Mouse (Mus musculus) ES-E14 (cell line): Measurements from ENCODE around the gene Rnf141. TPM values are rescaled to one million over a fixed set of nuclear protein-coding genes. Genes with fewer than 3 reads are reported as not detected.
A peak's percentile ranks its signal among the peaks of the same experiment; 100 is the strongest.

ENCODE experiments used
- DNase-seq: peaks from one replicate; pipeline ENCODE4 v3.0.0-alpha.2; 2013; ENCODE audit warnings: low read depth, low spot score
- H3K27ac ChIP-seq: 2 replicates; pipeline ENCODE4 v1.5.1; 2012; ENCODE audit warnings: low read depth, mild to moderate bottlenecking, low read length, moderate library complexity, mixed read lengths; ENCODE audit not compliant: poor library complexity, insufficient read depth, severe bottlenecking
- H3K36me3 ChIP-seq: 2 replicates; pipeline ENCODE4 v1.6.1; 2012; ENCODE audit warnings: mild to moderate bottlenecking, low read length, moderate library complexity, mixed read lengths; ENCODE audit not compliant: control insufficient read depth, poor library complexity, insufficient read depth, severe bottlenecking
- H3K4me1 ChIP-seq, 2 experiments: fragments of 150-350 bp in 1 of 2; sonication (generic) in 1 of 2; 2 replicates each; pipeline ENCODE4 v1.6.1; 2012; ENCODE audit warnings: low read length in 2 of 2, mild to moderate bottlenecking in 1 of 2, mixed read lengths in 1 of 2; ENCODE audit not compliant: control insufficient read depth in 2 of 2, insufficient read depth in 2 of 2, poor library complexity in 1 of 2
- H3K4me3 ChIP-seq, 2 experiments: fragments of 150-350 bp in 1 of 2; sonication (generic) in 1 of 2; 2 replicates each; pipeline ENCODE4 v1.5.1; 2012; ENCODE audit warnings: low read length in 2 of 2, low read depth in 1 of 2, mild to moderate bottlenecking in 1 of 2, mixed read lengths in 1 of 2; ENCODE audit not compliant: insufficient read depth in 1 of 2, poor library complexity in 1 of 2, severe bottlenecking in 1 of 2
- H3K9ac ChIP-seq: 2 replicates; pipeline ENCODE4 v1.6.1; 2012; ENCODE audit warnings: low read depth, mild to moderate bottlenecking, low read length, mixed read lengths; ENCODE audit not compliant: poor library complexity, insufficient read depth, severe bottlenecking
- H3K9me3 ChIP-seq: fragments of 150-350 bp; sonication (generic); 2 replicates; pipeline ENCODE4 v1.6.1; 2012; ENCODE audit warnings: low read depth, mild to moderate bottlenecking, low read length; ENCODE audit not compliant: control insufficient read depth, insufficient read depth
- CHD2 ChIP-seq: IDR thresholded peaks from 2 replicates; pipeline ENCODE4 v1.6.1; 2014; ENCODE audit warnings: mild to moderate bottlenecking, low read depth, low read length, inconsistent platforms
- HCFC1 ChIP-seq: IDR thresholded peaks from 2 replicates; pipeline ENCODE4 v1.6.1; 2012; ENCODE audit warnings: low read length, inconsistent platforms, borderline replicate concordance; ENCODE audit not compliant: insufficient read depth
- MAFK ChIP-seq: IDR thresholded peaks from 2 replicates; pipeline ENCODE4 v1.6.1; 2014; ENCODE audit warnings: mild to moderate bottlenecking, low read depth, low read length, inconsistent platforms; ENCODE audit not compliant: insufficient read depth
- ZC3H11A ChIP-seq: IDR thresholded peaks from 2 replicates; pipeline ENCODE4 v1.6.1; 2012; ENCODE audit warnings: low read depth, mild to moderate bottlenecking, inconsistent platforms, low read length, borderline replicate concordance
- ZNF384 ChIP-seq: IDR thresholded peaks from 2 replicates; pipeline ENCODE4 v1.6.1; 2012; ENCODE audit warnings: low read depth, low read length, inconsistent platforms
- in situ Hi-C, 2 experiments: fragments of 600-800 bp; cut with MboI; formaldehyde crosslinking; loops; one replicate each; pipeline ENCODE4 v1.15.1; 2025; ENCODE audit warnings: low sequenced_read_pairs in 2 of 2, inconsistent platforms in 1 of 2; ENCODE audit not compliant: unreplicated experiment in 2 of 2
- total RNA-seq: library from RNA; depleted of rRNA; stranded (reverse); fragments of 300-350 nt; gene quantifications from 2 replicates; pipeline ENCODE4 v1.2.3, GENCODE M21; 2012

Rnf141 gene
- total RNA-seq, 1 experiment, result 25.0 TPM

GRCm38 (mm10) chr7:110821653-110822052 lies 22.6 kb downstream of the Rnf141 start:
- Histone ChIP-seq H3K4me1 (no peaks in the 10 kb centered on the region), H3K9ac (no peak overlapping the region), H3K4me3 (no peak overlapping the region), H3K27ac (no peak overlapping the region), H3K9me3 (no peaks in the 10 kb centered on the region), H3K36me3 (peaks cover 17% of the 10 kb centered on the region)
- TF ChIP-seq ZC3H11A, result no peak
- no peak for TF ChIP-seq CHD2
- TF ChIP-seq ZNF384, result no peak
- no peak for TF ChIP-seq MAFK
- TF ChIP-seq HCFC1, result no peak
- DNase-seq, result no peak
- in situ Hi-C loops, result no loop called here

- Histone ChIP-seq H3K4me1 (no peaks in the 10 kb centered on the region), H3K9me3 (no peaks in the 10 kb centered on the region), H3K9ac (no peak overlapping the region), H3K4me3 (no peak overlapping the region), H3K27ac (no peak overlapping the region), H3K36me3 (peaks cover 17% of the 10 kb centered on the region)
- no peak for TF ChIP-seq CHD2
- no peak for TF ChIP-seq HCFC1
- no peak for TF ChIP-seq MAFK
- no peak for TF ChIP-seq ZC3H11A
- TF ChIP-seq ZNF384, result no peak
- no peak for DNase-seq
- in situ Hi-C loops, result no loop called here
These were observed 23.2 kb downstream of the Rnf141 start for GRCm38 (mm10) chr7:110821068-110821467.

DNA sequence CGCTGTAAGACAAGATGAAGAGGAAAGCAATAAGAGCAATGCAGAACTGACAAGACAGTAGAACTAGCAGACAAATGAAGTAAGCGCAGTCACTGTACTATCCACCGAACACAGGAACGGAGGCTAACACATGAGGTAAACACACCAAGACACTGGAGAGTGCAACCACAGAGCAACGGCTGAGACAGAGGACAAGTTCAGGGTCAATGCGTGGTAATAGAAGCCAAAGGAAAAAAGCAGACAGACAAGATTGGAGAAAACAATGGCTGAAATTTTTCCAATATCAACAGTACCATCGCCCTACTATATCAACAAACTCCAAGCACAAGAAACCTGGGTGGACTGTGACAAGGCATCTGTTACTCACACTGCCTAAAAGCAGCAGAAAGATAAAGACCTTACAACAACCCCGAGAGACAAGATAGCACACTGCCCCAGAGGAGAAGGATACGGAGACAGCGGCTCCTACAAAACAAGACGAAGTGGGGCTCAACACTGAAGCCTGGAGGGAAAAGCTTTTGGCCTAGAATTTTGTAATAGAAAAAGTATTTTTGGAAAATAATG lies 25.4 kb downstream of the Rnf141 start:
- Histone ChIP-seq H3K4me3 (no peak overlapping the region), H3K36me3 (peaks cover 12% of the 10 kb centered on the region), H3K9ac (no peak overlapping the region), H3K27ac (no peak overlapping the region), H3K9me3 (no peaks in the 10 kb centered on the region), H3K4me1 (no peaks in the 10 kb centered on the region)
- no peak for DNase-seq
- in situ Hi-C loops, result loop anchor here in 1 of 2 experiments (10.0 kb wide), 1 partner anchor 196 kb away; no protein-coding TSS in a partner anchor
- TF ChIP-seq MAFK, result no peak
- TF ChIP-seq ZNF384, result no peak
- TF ChIP-seq ZC3H11A, result no peak
- no peak for TF ChIP-seq CHD2
- no peak for TF ChIP-seq HCFC1

DNA sequence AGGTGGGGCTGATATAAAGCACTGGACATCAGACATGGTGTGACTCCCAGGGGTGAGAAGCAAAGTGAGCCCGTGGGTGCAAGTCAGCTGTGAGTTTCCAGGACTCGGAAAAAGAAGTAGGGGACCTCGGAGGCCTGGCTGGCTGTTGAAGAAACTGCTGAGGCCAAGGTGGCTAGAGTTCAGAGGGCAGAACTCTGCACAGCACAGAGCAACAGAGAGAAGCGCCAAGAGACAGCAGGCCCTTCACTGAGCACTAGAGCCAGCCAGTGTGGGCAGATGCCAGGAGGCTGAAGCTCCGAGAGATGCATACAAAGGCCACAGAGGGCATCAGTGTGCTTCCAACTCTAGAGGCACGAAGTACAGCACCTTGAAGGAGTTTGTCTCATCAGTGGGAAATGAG lies 26.1 kb downstream of the Rnf141 start:
- H3K9me3 ChIP-seq, result no peaks in the 10 kb centered on the region
- in situ Hi-C loops, result loop anchor here in 1 of 2 experiments (10.0 kb wide), 1 partner anchor 197 kb away; no protein-coding TSS in a partner anchor
- H3K36me3 ChIP-seq, result peaks cover 7% of the 10 kb centered on the region
- TF ChIP-seq ZC3H11A (no peak), HCFC1 (no peak), MAFK (no peak), CHD2 (no peak), ZNF384 (no peak)
- H3K4me1 ChIP-seq, result no peaks in the 10 kb centered on the region
- no peak overlapping the region for H3K4me3 ChIP-seq
- H3K27ac ChIP-seq, result no peak overlapping the region
- no peak overlapping the region for H3K9ac ChIP-seq
- DNase-seq, result no peak

DNA sequence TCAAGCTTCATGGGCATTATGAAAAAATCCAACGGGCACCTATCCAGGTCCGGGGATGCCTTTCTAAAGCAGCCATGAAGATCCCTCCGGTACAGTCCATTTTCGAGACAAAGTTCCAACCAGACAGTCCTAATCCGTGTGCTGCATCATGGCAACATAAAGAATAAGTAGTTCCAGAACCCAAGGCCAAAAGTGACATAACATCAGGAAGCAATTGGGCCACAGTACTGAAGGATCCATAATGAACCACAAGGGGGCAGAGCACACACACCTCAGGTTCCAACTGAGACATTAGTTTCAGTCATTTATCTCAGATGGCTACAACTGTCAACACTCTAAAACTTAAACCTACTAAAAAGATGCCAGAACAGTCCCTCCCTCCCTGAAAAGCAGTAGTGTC lies 28.2 kb downstream of the Rnf141 start:
- no peaks in the 10 kb centered on the region for H3K9me3 ChIP-seq
- no peak for TF ChIP-seq ZNF384
- no peak for TF ChIP-seq HCFC1
- no peak for TF ChIP-seq CHD2
- no peak for TF ChIP-seq MAFK
- peak; percentile 72; the same call in 1 of the 2 replicates for TF ChIP-seq ZC3H11A
- no peaks in the 10 kb centered on the region for H3K4me1 ChIP-seq
- in situ Hi-C loops, result loop anchor here in 1 of 2 experiments (10.0 kb wide), 1 partner anchor 199 kb away; no protein-coding TSS in a partner anchor
- H3K27ac ChIP-seq, result no peak overlapping the region
- peaks cover 5% of the 10 kb centered on the region for H3K36me3 ChIP-seq
- H3K9ac ChIP-seq, result no peak overlapping the region
- peak; percentile 41 for DNase-seq
- H3K4me3 ChIP-seq, result no peak overlapping the region
